Mouse (Mus musculus): Measurements from ENCODE around the gene Ablim1.

The Ablim1 gene

GRCm38 (mm10) chr19:57252692-57253448, 61.8 kb downstream of the Ablim1 start:
- DNase-seq = no peak

GRCm38 (mm10) chr19:57248781-57249180, 65.9 kb downstream of the Ablim1 start:
- peak; percentile 43 for DNase-seq

GRCm38 (mm10) chr19:57247221-57247620, 67.5 kb downstream of the Ablim1 start:
- no peak for DNase-seq

- no peak for DNase-seq
Observed at GRCm38 (mm10) chr19:57244281-57244680, 70.4 kb downstream of the Ablim1 start.

GRCm38 (mm10) chr19:57243606-57244005, 71.1 kb downstream of the Ablim1 start:
- no peak for DNase-seq

DNA sequence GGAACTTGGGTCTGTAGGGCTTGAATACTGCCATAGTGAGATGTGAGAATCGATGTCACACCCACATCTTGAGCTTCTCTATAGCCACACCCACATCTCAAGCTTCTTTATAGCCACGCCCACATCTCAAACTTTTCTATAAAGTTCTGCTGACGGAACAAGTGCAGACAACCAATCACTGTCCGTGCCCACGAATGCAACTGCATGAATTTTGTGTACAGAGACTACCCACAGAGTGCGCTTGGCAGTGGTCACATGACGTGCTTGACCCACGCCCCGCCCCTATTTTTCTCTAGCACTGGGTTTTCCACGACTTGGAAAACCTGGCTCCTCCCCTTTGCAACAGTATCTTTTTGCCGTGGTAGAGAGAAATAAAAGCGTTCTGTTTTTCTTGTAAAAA, 71.5 kb downstream of the Ablim1 start:
- no peak for DNase-seq

GRCm38 (mm10) chr19:57241363-57242192, 73.1 kb downstream of the Ablim1 start:
- DNase-seq = no peak

DNA sequence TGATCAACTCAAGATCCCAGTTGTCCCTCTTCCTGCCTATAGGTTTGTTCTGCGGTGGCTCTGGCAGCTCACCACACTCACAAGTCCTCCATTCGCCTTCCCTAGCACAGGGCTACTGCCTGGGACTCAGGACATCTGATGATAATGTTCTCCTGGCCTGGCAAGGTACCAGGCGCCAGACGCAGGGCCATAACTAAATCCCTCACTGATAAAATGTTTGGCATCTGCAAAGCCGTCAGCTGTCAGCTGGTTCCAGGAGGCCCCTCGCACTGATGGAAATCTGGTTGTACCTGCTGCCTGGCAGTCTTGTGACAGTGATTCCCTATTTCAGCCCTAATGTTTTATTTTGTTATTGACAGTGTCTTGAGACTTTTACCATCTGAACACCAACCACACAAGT, 74.5 kb downstream of the Ablim1 start:
- no peak for DNase-seq

GRCm38 (mm10) chr19:57239176-57239784, 75.4 kb downstream of the Ablim1 start:
- peak; percentile 78 for DNase-seq

- DNase-seq = peak; percentile 36
Observed at GRCm38 (mm10) chr19:57238461-57238860, 76.3 kb downstream of the Ablim1 start.

DNA sequence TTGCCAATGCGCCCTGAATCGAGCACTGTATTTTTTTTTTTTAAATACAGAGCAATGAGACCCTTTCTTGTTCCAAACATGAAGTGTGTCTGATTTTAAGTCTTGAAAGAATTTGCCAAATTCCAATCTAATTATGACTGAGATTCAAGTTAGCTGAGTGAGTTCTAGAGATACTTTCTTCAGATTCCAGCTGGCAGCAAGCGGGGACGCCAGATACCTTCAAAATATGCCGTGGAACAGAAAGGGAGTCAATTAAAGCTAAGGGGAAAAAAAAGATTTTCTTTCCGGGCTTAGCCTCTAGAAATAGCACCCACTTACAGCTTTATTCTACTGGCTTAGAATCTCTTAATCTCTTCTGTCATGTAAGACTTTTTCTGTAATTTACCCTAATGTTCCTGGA, 77.2 kb downstream of the Ablim1 start:
- no peak for DNase-seq

DNA sequence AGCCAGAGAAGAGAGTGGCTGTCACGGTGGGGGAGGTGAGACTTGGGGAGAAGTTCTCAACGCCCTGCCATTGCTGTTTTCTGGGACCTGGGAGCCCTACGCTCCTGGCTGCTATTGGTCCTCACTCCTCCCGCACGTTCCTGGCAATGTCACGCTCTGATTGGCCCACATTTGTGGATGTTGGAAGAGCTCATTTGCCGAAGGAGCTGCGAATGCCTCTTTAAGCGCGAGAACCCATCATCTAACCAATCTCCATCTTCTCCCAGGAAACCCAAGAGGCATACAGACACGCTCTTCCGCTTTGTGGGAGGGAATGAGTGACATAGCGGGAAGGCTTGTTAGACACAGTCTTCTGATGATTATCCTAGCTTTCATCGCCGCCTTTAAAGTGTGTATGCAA, 78.1 kb downstream of the Ablim1 start:
- no peak for DNase-seq

GRCm38 (mm10) chr19:57235931-57236330, 78.8 kb downstream of the Ablim1 start:
- DNase-seq = no peak

DNA sequence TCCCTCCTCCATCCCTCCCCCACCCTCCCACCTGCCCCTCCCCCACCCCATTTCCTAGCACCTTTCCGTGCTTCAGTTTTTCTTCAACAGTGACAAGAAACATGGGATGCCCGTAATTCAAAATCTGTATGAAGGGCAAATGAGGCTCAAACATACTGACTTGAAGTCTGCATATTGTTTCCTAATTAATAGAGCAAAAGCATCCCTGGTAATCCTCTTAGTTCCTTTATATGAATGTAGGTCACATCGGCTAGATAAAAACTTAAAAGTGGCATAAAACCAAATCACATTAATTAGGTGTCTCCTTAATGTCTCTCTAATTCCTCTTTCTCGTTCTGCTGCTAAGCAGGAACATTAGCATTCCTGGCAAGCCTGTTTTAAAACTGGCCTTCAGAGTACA, 83.7 kb downstream of the Ablim1 start:
- DNase-seq = no peak

DNA sequence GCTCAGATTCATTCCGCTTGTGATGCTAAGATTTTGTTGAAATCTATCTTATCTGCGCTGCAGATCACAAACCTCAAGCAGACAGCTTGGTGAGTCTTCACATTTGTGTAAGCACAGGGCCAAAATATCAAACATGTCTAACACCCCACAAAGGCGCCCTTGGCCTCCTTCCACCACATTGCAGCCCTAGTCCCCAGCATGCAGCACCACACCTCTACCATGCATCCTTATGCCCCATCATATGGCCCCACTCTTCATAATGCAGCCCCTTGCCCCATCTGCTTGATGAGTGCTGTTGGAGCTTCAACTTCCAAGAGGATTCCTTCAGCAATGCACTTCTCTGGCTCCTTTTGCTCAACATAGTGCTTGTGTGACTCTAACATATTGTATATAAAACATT, 85.6 kb downstream of the Ablim1 start:
- no peak for DNase-seq

GRCm38 (mm10) chr19:57228576-57228975, 86.1 kb downstream of the Ablim1 start:
- no peak for DNase-seq

DNA sequence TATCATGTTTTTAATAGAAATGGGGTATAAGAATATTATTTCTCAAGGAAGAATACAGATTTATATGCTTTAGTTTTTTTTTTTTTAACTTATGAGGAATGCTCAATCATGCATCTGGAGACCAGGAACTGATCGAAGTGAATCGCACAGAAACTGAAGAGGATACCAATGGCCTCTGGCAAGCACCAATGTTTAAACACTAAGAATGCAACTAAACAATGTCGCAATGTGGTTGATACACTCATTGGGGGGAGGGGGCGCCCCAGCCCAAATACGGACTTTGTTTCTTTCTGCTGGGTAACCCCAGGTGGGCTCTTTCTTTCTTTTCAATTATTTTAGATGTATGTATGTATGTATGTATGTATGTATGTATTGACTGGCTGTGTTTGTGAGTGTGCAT, 90.3 kb downstream of the Ablim1 start:
- DNase-seq = no peak

DNA sequence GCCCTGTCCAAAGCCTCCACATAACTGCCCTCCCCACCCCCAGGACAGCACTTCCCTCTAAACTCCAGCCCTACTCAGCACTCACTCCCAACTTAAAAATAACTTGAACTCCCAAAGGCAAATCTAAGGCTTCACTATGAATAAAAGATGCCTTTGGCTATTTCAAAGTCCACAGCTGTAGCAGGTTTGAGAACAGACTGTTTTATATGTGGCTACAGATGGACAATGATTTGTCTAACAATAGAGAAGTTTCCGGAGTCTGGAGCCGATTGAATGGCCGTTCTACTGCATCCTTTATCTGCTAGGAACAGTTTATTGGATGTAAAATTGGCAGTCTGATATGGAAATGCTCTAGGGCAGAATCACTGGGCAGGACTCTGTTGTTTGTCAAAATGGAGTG, 91.0 kb downstream of the Ablim1 start:
- DNase-seq = no peak

GRCm38 (mm10) chr19:57222657-57223056, 92.1 kb downstream of the Ablim1 start:
- DNase-seq = no peak

- DNase-seq = no peak
Observed at GRCm38 (mm10) chr19:57221684-57222235, 93.0 kb downstream of the Ablim1 start.

DNA sequence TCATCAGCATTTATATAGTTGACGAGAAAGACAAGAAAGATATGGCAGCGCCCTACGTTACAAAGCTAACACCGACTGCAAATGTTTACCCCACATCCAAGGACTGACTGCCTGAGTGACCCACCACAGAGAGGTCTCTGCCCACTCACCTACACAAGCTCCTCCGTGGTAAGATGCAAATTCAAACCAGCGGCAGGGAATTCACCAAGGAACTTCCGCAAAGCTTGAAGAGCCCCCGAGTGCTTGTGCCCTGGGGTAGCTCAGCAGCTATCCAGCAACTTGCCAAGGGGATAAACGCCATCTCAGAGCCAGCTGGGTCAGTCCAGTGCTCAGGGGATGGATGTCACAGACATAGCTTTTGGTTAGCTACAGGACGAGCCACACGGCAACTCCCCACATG, 95.0 kb downstream of the Ablim1 start:
- DNase-seq = no peak

GRCm38 (mm10) chr19:57217161-57217560, 97.6 kb downstream of the Ablim1 start:
- no peak for DNase-seq

DNA sequence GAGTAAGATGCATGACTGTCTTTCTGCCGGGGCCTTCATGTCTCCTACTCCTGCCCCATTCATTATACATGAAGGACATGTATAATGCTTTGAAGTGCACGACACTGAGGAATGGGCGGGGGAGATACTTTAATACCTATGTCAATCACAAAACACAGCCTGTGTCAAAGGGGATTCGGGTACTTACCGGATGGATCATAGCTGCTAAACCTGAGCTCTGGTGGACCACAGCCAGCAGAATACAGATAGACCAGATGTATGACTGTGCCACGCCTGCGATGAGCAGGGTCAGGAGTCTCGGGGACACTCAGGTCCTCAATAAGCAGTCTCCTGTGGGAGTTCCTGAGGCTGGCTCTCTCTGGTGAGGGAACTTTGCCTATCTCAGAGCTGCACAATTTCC, 99.2 kb downstream of the Ablim1 start:
- DNase-seq = no peak

DNA sequence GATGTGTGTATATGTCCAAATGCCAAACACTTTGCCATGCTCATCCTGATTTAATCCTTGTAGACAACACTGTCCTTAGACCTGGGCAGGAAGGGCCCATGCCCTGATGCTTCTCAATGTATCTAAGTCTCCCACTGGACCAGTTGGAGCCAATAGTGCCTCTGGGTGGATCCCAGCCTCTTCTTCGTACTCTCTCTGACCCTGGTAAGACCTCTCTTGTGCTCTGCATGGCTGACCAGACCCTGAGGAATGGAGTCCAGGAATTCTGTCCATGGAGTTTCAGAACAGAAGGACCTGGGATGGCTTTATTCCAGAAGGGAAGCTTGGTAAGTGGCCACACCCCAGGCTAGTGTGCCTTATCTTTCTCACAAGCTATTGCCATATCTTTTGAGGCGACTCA, 102.3 kb downstream of the Ablim1 start:
- no peak for DNase-seq
